28 mouse cellular contexts compared by ENCODE assay signal in the genomic region with DNA sequence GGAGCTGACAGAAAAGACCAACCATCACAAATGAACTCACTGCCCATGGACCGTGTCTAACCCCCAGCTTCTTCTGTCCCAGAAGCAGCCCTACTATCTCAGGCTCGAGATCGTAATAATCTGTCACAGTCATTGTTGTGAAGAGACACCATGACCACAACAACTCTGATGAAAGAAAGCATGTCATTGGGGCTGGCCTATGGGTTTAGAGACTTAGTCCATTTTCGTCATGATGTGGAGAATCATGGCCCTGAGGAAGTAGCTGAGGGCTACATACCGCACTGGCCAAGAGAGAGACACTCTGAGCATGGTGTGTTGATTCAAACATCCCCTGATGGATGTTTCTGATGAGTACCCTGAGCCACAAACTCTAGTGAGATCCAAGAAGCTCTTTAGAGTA. TPM values are rescaled to one million over a fixed set of nuclear protein-coding genes. Genes with fewer than 3 reads are reported as not detected.
DNase-seq lines count a peak whose midpoint lies in the region; ATAC-seq lines count a peak whose summit lies in the region.
"Had no signal": no experiment of that assay in that cellular context is flagged by ENCODE, and none has a peak within 500 bp of the region (broad histone marks: within the 10 kb centered on the region; RNA-seq: fewer than 3 reads in every experiment).

No protein-coding gene starts in this region.

- H3K36me3 ChIP-seq in megakaryocyte, embryonic 14.5 days (replicated peaks; ENCODE audit: low read length), result peaks cover 5% of the 10 kb centered on the region
- H3K36me3 ChIP-seq in midbrain, embryonic 16.5 days (ENCODE audit: control insufficient read depth, insufficient read depth, low read length), result no peaks in the 10 kb centered on the region
- H3K36me3 ChIP-seq: G1E had no signal

- no peak overlapping the region for H3K27ac ChIP-seq in midbrain, embryonic 16.5 days (ENCODE audit: low read length)

- 82% methylated on average over 5 of the region's 5 CpGs for WGBS in midbrain, embryonic 16.5 days

- DNase-seq in natural killer cell, adult 2 months (ENCODE audit: low spot score in 2 of 2), result peak; percentile 42 to 74
- DNase-seq in kidney, adult 9 months, result no peak
- DNase-seq: adrenal gland, adult 2 months; adrenal gland, adult 8-10 months; adrenal gland, postnatal 10 days; adrenal gland, postnatal 14 days; adrenal gland, postnatal 25 days; adrenal gland, postnatal 36 days; B cell, adult 2 months; cerebellum, adult 11 months; cerebellum, adult 11-12 months; cerebellum, adult 18-20 months had no signal

- 0 out of 2 replicates have a peak, but pooled peaks have one; percentile 3 for ATAC-seq in megakaryocyte, adult 5-6 weeks (ENCODE audit: poor library complexity, severe bottlenecking)
- peak; percentile 56 for ATAC-seq in monocyte, adult 5-6 weeks (replicated peaks; ENCODE audit: insufficient number of reproducible peaks, low FRiP score, low TSS enrichment, poor library complexity, severe bottlenecking)
- no peak for ATAC-seq in activated CD4-positive, CD25-positive, alpha-beta regulatory T cell, adult 4 months
- ATAC-seq in midbrain, embryonic 16.5 days, result no peak
- no peak for ATAC-seq in megakaryocyte-erythroid progenitor cell, adult 5-6 weeks (replicated peaks; ENCODE audit: low FRiP score, low TSS enrichment, poor library complexity, severe bottlenecking)
- ATAC-seq: CD4-positive, CD25-positive, alpha-beta regulatory T cell, adult 4 months; Patski had no signal

- no peak overlapping the region for H3K4me2 ChIP-seq in midbrain, embryonic 16.5 days (ENCODE audit: low read length)

- peaks cover 5% of the 10 kb centered on the region; the same call in 1 of the 2 replicates for H3K9me3 ChIP-seq in megakaryocyte, embryonic 14.5 days
- no peaks in the 10 kb centered on the region for H3K9me3 ChIP-seq in midbrain, embryonic 16.5 days (replicated peaks; ENCODE audit: control insufficient read depth, low read length, poor library complexity, severe bottlenecking)
- H3K9me3 ChIP-seq: G1E had no signal

- H3K9ac ChIP-seq in midbrain, embryonic 16.5 days (ENCODE audit: low read depth, low read length), result no peak overlapping the region

- no peaks in the 10 kb centered on the region for H3K27me3 ChIP-seq in megakaryocyte, embryonic 14.5 days (replicated peaks)
- no peaks in the 10 kb centered on the region for H3K27me3 ChIP-seq in midbrain, embryonic 16.5 days (ENCODE audit: control insufficient read depth, insufficient read depth, low read depth, low read length)
- H3K27me3 ChIP-seq: Patski had no signal

- H3K4me1 ChIP-seq in megakaryocyte, embryonic 14.5 days, result peaks cover 64% of the 10 kb centered on the region
- no peaks in the 10 kb centered on the region for H3K4me1 ChIP-seq in midbrain, embryonic 16.5 days (ENCODE audit: control insufficient read depth, insufficient read depth, low read length)

- peak overlapping the region; percentile 21 for H3K4me3 ChIP-seq in megakaryocyte, embryonic 14.5 days (replicated peaks)
- H3K4me3 ChIP-seq in midbrain, embryonic 16.5 days (ENCODE audit: low read depth, low read length), result no peak overlapping the region

RNA-seq across cellular contexts. Expression of a gene that starts 2.2 kb away (rescaled TPM):
- total RNA-seq in megakaryocyte, adult 5-6 weeks (2015), result 41.6 and 53.1 TPM in 2 replicates
- 13.1 and 23.4 TPM in 2 replicates for total RNA-seq in megakaryocyte, adult 5-6 weeks (2017)
- 2.9 and 10.0 TPM in 2 replicates for polyA plus RNA-seq in megakaryocyte, embryonic 14.5 days (2012; ENCODE audit: insufficient read depth, low replicate concordance)
- total RNA-seq in monocyte, adult 5-6 weeks (2017), result 289 to 1,005 TPM (median 345 TPM) in 3 replicates
- 100 to 1,000 TPM; 381 to 402 TPM for polyA plus RNA-seq in activated CD4-positive, CD25-positive, alpha-beta regulatory T cell, adult 4 months (2017; shearing (Covaris generic))
- polyA plus RNA-seq in midbrain, embryonic 16.5 days (2015; fragmentation: Nextera tagmentation; extraction: Ambion mirVana), result not detected in 2 replicates
- total RNA-seq in megakaryocyte-erythroid progenitor cell, adult 5-6 weeks (2014; fragmentation: Nextera tagmentation), result 49.9 and 86.7 TPM in 2 replicates
- total RNA-seq in megakaryocyte-erythroid progenitor cell, adult 5-6 weeks (2017), result 41.8 and 53.8 TPM in 2 replicates
- total RNA-seq: adrenal gland, postnatal 14 days; CH12.LX; G1E; MEL had no signal
- polyA plus RNA-seq: brain, embryonic 14.5 days; G1E had no signal

RNA-seq across cellular contexts. Expression of a gene that starts 5.9 kb away (rescaled TPM):
- not detected in 2 replicates for total RNA-seq in megakaryocyte, adult 5-6 weeks (2015)
- total RNA-seq in megakaryocyte, adult 5-6 weeks (2017), result not detected in 2 replicates
- not detected in 2 replicates for polyA plus RNA-seq in megakaryocyte, embryonic 14.5 days (2012; ENCODE audit: insufficient read depth, low replicate concordance)
- 3.2 TPM in 1 of 3 replicates, not detected in the others for total RNA-seq in monocyte, adult 5-6 weeks (2017)
- 1 to 10 TPM in 1 of 2 experiments, not detected in 1; 1.4 TPM for polyA plus RNA-seq in activated CD4-positive, CD25-positive, alpha-beta regulatory T cell, adult 4 months (2017; shearing (Covaris generic))
- not detected in 2 replicates for polyA plus RNA-seq in midbrain, embryonic 16.5 days (2015; fragmentation: Nextera tagmentation; extraction: Ambion mirVana)
- not detected in 2 replicates for total RNA-seq in megakaryocyte-erythroid progenitor cell, adult 5-6 weeks (2014; fragmentation: Nextera tagmentation)
- not detected in 2 replicates for total RNA-seq in megakaryocyte-erythroid progenitor cell, adult 5-6 weeks (2017)
- total RNA-seq: adrenal gland, adult 18-20 months; adrenal gland, adult 2 months; adrenal gland, adult 8-10 months; adrenal gland, postnatal 10 days; adrenal gland, postnatal 14 days; adrenal gland, postnatal 25 days; adrenal gland, postnatal 36 days; adrenal gland, postnatal 4 days; CH12.LX; ES-E14; G1E; MEL had no signal
- polyA plus RNA-seq: adrenal gland, adult 2 months; brain, embryonic 14.5 days; C2C12; CD4-positive, CD25-positive, alpha-beta regulatory T cell, adult 4 months; G1E; Patski had no signal

RNA-seq across cellular contexts. Expression of a gene that starts 7.2 kb away (rescaled TPM):
- total RNA-seq in megakaryocyte, adult 5-6 weeks (2015), result not detected in 2 replicates
- not detected in 2 replicates for total RNA-seq in megakaryocyte, adult 5-6 weeks (2017)
- 1.4 and 9.3 TPM in 2 replicates for polyA plus RNA-seq in megakaryocyte, embryonic 14.5 days (2012; ENCODE audit: insufficient read depth, low replicate concordance)
- 0.49 TPM in 1 of 3 replicates, not detected in the others for total RNA-seq in monocyte, adult 5-6 weeks (2017)
- polyA plus RNA-seq in activated CD4-positive, CD25-positive, alpha-beta regulatory T cell, adult 4 months (2017; shearing (Covaris generic)), result not detected
- polyA plus RNA-seq in midbrain, embryonic 16.5 days (2015; fragmentation: Nextera tagmentation; extraction: Ambion mirVana), result not detected in 2 replicates
- total RNA-seq in megakaryocyte-erythroid progenitor cell, adult 5-6 weeks (2014; fragmentation: Nextera tagmentation), result 2.1 TPM in 1 of 2 replicates, not detected in the other
- not detected in 2 replicates for total RNA-seq in megakaryocyte-erythroid progenitor cell, adult 5-6 weeks (2017)
- total RNA-seq: adrenal gland, adult 18-20 months; adrenal gland, adult 2 months; adrenal gland, adult 8-10 months; adrenal gland, postnatal 10 days; adrenal gland, postnatal 14 days; adrenal gland, postnatal 25 days; adrenal gland, postnatal 36 days; adrenal gland, postnatal 4 days; CH12.LX; G1E; MEL had no signal
- polyA plus RNA-seq: adrenal gland, adult 2 months; CD4-positive, CD25-positive, alpha-beta regulatory T cell, adult 4 months; G1E; Patski had no signal

RNA-seq across cellular contexts. Expression of a gene that starts 9.2 kb away (rescaled TPM):
- 128 and 130 TPM in 2 replicates for total RNA-seq in megakaryocyte, adult 5-6 weeks (2015)
- 201 and 203 TPM in 2 replicates for total RNA-seq in megakaryocyte, adult 5-6 weeks (2017)
- 68.1 and 368 TPM in 2 replicates for polyA plus RNA-seq in megakaryocyte, embryonic 14.5 days (2012; ENCODE audit: insufficient read depth, low replicate concordance)
- 178 to 222 TPM (median 221 TPM) in 3 replicates for total RNA-seq in monocyte, adult 5-6 weeks (2017)
- 100 to 1,000 TPM; 235 to 271 TPM for polyA plus RNA-seq in activated CD4-positive, CD25-positive, alpha-beta regulatory T cell, adult 4 months (2017; shearing (Covaris generic))
- polyA plus RNA-seq in midbrain, embryonic 16.5 days (2015; fragmentation: Nextera tagmentation; extraction: Ambion mirVana), result 96.3 and 105 TPM in 2 replicates
- total RNA-seq in megakaryocyte-erythroid progenitor cell, adult 5-6 weeks (2014; fragmentation: Nextera tagmentation), result 212 and 237 TPM in 2 replicates
- 396 and 426 TPM in 2 replicates for total RNA-seq in megakaryocyte-erythroid progenitor cell, adult 5-6 weeks (2017)

RNA-seq across cellular contexts. Expression of a gene that starts 9.3 kb away (rescaled TPM):
- not detected in 2 replicates for total RNA-seq in megakaryocyte, adult 5-6 weeks (2015)
- 1.8 and 3.1 TPM in 2 replicates for total RNA-seq in megakaryocyte, adult 5-6 weeks (2017)
- 0.75 TPM in 1 of 2 replicates, not detected in the other for polyA plus RNA-seq in megakaryocyte, embryonic 14.5 days (2012; ENCODE audit: insufficient read depth, low replicate concordance)
- total RNA-seq in monocyte, adult 5-6 weeks (2017), result not detected in 3 replicates
- polyA plus RNA-seq in activated CD4-positive, CD25-positive, alpha-beta regulatory T cell, adult 4 months (2017; shearing (Covaris generic)), result not detected
- 0.36 and 1.2 TPM in 2 replicates for polyA plus RNA-seq in midbrain, embryonic 16.5 days (2015; fragmentation: Nextera tagmentation; extraction: Ambion mirVana)
- total RNA-seq in megakaryocyte-erythroid progenitor cell, adult 5-6 weeks (2014; fragmentation: Nextera tagmentation), result not detected in 2 replicates
- total RNA-seq in megakaryocyte-erythroid progenitor cell, adult 5-6 weeks (2017), result 4.2 TPM in 1 of 2 replicates, not detected in the other
- total RNA-seq: CH12.LX, ES-E14, G1E, MEL had no signal
- polyA plus RNA-seq: CD4-positive, CD25-positive, alpha-beta regulatory T cell, adult 4 months; G1E had no signal

Comparison
In these comparisons a context has a peak if more than half of its experiments do, and no peak if none do; other contexts are left out.
1. ATAC-seq: peak in megakaryocyte, adult 5-6 weeks (single experiment) and monocyte, adult 5-6 weeks (single experiment); none in activated CD4-positive, CD25-positive, alpha-beta regulatory T cell, adult 4 months (single experiment), midbrain, embryonic 16.5 days (single experiment) and megakaryocyte-erythroid progenitor cell, adult 5-6 weeks (single experiment).